ENCODE assay signal across 8 mouse cellular contexts in genomic region chr12:99564301-99564910, GRCm38 (mm10). TPM values are rescaled to one million over a fixed set of nuclear protein-coding genes. Genes with fewer than 3 reads are reported as not detected.
DNase-seq lines count a peak whose midpoint lies in the region; ATAC-seq lines count a peak whose summit lies in the region.

No protein-coding gene starts in this region.

- H3K9ac ChIP-seq in lung, embryonic 15.5 days, result no peak overlapping the region
- no peak overlapping the region for H3K9ac ChIP-seq in hindbrain, embryonic 12.5 days

- 0 out of 2 replicates have a peak, but pooled peaks cover 3% of the 10 kb centered on the region for H3K27me3 ChIP-seq in lung, embryonic 15.5 days
- H3K27me3 ChIP-seq in hindbrain, embryonic 12.5 days, result no peaks in the 10 kb centered on the region
- H3K27me3 ChIP-seq in megakaryocyte, embryonic 14.5 days (replicated peaks), result peaks cover 3% of the 10 kb centered on the region

- H3K4me3 ChIP-seq in lung, embryonic 15.5 days, result peak overlapping the region; percentile 96; the same call in 1 of the 2 replicates
- H3K4me3 ChIP-seq in brown adipose tissue, adult 24 weeks (ENCODE audit: insufficient read depth, low read depth, low read length), result peak overlapping the region; percentile 0; the same call in 1 of the 2 replicates
- no peak overlapping the region for H3K4me3 ChIP-seq in hindbrain, embryonic 12.5 days
- peak overlapping the region; percentile 94 for H3K4me3 ChIP-seq in megakaryocyte, embryonic 14.5 days (replicated peaks)

- H3K27ac ChIP-seq in lung, embryonic 15.5 days, result no peak overlapping the region; the same call in 1 of the 2 replicates
- 0 out of 2 replicates have a peak overlapping the region, but pooled peaks have one; percentile 32 for H3K27ac ChIP-seq in brown adipose tissue, adult 24 weeks (replicated peaks; ENCODE audit: low read depth, low read length)
- peak overlapping the region; percentile 12; the same call in 1 of the 2 replicates for H3K27ac ChIP-seq in hindbrain, embryonic 12.5 days

- H3K4me1 ChIP-seq in lung, embryonic 15.5 days, result peaks cover 31% of the 10 kb centered on the region
- H3K4me1 ChIP-seq in brown adipose tissue, adult 24 weeks (ENCODE audit: control insufficient read depth, insufficient read depth, insufficient read length, low read length), result peaks cover 7% of the 10 kb centered on the region
- H3K4me1 ChIP-seq in hindbrain, embryonic 12.5 days, result peaks cover 16% of the 10 kb centered on the region
- H3K4me1 ChIP-seq in megakaryocyte, embryonic 14.5 days, result peaks cover 43% of the 10 kb centered on the region

- 30% methylated on average over 9 of the region's 9 CpGs for WGBS in lung, embryonic 15.5 days
- 33% methylated on average over 9 of the region's 9 CpGs for WGBS in hindbrain, embryonic 12.5 days

- ATAC-seq in lung, embryonic 15.5 days (ENCODE audit: borderline replicate concordance, extremely low read depth, low FRiP score, low TSS enrichment), result no peak
- ATAC-seq in hindbrain, embryonic 12.5 days (ENCODE audit: low FRiP score), result no peak

- H3K4me2 ChIP-seq in lung, embryonic 15.5 days, result peak overlapping the region; percentile 91
- peak overlapping the region; percentile 71 for H3K4me2 ChIP-seq in hindbrain, embryonic 12.5 days (replicated peaks)

- DNase-seq in lung, postnatal 25 days (ENCODE audit: low spot score), result no peak
- no peak for DNase-seq in layer of hippocampus, postnatal 25 days (ENCODE audit: extremely low spot score in 1 of 2, low spot score in 1 of 2)
- DNase-seq in urinary bladder, adult 2 months (ENCODE audit: low spot score), result no peak
- DNase-seq in adrenal gland, postnatal 4 days (ENCODE audit: low spot score in 2 of 2), result no peak

- H3K9me3 ChIP-seq in lung, embryonic 15.5 days, result no peaks in the 10 kb centered on the region
- H3K9me3 ChIP-seq in hindbrain, embryonic 12.5 days (replicated peaks), result no peaks in the 10 kb centered on the region
- no peaks in the 10 kb centered on the region for H3K9me3 ChIP-seq in megakaryocyte, embryonic 14.5 days

- H3K36me3 ChIP-seq in lung, embryonic 15.5 days, result no peaks in the 10 kb centered on the region
- no peaks in the 10 kb centered on the region for H3K36me3 ChIP-seq in hindbrain, embryonic 12.5 days
- H3K36me3 ChIP-seq in megakaryocyte, embryonic 14.5 days (replicated peaks; ENCODE audit: low read length), result no peaks in the 10 kb centered on the region

RNA-seq across cellular contexts. Expression of gene Foxn3, which starts 1.0 kb away (rescaled TPM):
- 60.9 and 63.5 TPM in 2 replicates for polyA plus RNA-seq in lung, embryonic 15.5 days (2015; fragmentation: Nextera tagmentation; extraction: Ambion mirVana)
- polyA plus RNA-seq in brown adipose tissue, adult 24 weeks (2012; ENCODE audit: insufficient read depth, insufficient read length, missing spikeins), result 21.5 and 28.9 TPM in 2 replicates
- polyA plus RNA-seq in hindbrain, embryonic 12.5 days (2016; fragmentation: Nextera tagmentation; extraction: Ambion mirVana), result 90.2 and 93.9 TPM in 2 replicates
- polyA plus RNA-seq in megakaryocyte, embryonic 14.5 days (2012; ENCODE audit: insufficient read depth, low replicate concordance), result 7.7 and 20.5 TPM in 2 replicates
- 10 to 100 TPM; 50.0 to 56.6 TPM for total RNA-seq in layer of hippocampus, postnatal 25 days (2021)
- polyA plus RNA-seq in urinary bladder, adult 2 months (2012; rRNA removed), result 23.4 and 31.7 TPM in 2 replicates
- total RNA-seq in adrenal gland, postnatal 4 days (2021), result 10 to 100 TPM; 95.0 to 97.1 TPM
